Mouse (Mus musculus) cerebellum, adult 2 months (tissue): Measurements from ENCODE around the gene S1pr4.

ENCODE experiments used
- CTCF ChIP-seq: fragments of 200-500 bp; IDR thresholded peaks from 2 replicates; pipeline ENCODE4 v1.5.1; 2011; ENCODE audit warnings: low read depth, mild to moderate bottlenecking, control low read depth, low read length, moderate library complexity, borderline replicate concordance; ENCODE audit not compliant: insufficient read depth
- POLR2A ChIP-seq: fragments of 200-500 bp; IDR thresholded peaks from 2 replicates; pipeline ENCODE4 v1.6.1; 2011; ENCODE audit warnings: low read length, control low read depth, borderline replicate concordance; ENCODE audit not compliant: insufficient read depth

DNA sequence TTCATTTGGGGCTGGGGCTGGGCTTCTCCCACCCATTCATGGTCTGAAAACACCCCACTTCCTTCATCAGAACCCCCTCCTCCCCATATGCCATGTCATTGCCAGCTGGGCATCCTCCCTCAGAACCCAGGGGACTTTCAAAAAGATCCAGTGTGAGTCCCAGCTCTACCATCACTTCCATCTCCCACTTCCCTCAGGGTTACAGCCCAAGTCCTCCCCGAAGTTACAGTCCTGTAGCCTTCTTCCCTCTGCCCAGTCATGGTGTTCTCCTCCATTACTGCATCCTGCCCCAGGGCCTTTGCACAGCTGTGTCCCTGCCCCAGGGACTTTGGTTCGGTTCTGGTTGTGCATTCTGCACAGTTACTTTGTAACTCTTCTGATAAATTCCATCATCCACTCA lies 45.8 kb downstream of the S1pr4 start:
- no peak for TF ChIP-seq CTCF
- no peak for TF ChIP-seq POLR2A
